Mouse (Mus musculus): ENCODE data around the gene Padi3.

DNA sequence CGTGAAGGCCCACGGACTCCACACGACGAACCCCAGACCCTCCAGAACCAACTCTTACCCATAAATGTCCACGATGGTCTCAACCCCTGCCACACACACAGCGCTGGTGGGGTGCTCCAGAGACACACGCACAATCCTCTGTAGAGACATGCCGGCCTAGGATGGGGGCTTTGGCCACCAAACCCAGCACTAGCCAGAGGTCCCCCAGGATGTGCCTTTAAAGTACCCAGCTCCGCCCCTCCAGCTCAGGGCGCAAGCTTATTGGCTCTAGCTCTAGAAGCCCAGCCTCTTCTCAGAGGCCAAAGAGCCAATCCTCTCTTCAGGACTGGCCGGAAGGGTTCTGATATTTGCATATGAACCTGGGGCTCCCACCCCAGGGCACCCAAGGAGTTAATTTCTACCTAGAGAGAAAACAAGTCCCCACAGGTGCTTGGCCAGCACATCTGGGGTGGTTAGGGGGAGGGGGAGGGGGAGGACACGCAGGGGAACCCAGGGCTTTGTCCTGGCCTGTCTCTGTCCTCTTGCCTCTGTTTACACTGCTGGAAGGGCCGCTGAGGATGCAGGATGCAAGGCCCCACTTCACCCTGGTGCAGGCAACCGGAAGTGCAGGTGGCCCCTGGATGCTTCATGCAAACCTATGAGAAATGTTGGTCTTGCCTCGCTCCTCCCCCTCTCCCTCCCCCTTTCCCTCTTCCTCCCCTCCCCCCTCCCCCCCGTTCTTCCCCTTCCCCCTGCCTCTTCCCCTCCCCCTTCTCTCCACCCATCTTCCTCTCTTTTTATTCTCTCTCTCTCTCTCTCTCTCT is at the start of gene Padi3:
- TF ChIP-seq CTCF (IDR thresholded peaks at IDR 0.05; ENCODE audit: control insufficient read depth, insufficient read depth, insufficient read length) (no peak), MYOG (IDR thresholded peaks at IDR 0.05; ENCODE audit: control insufficient read depth, extremely low read depth, insufficient read length) (no peak), USF1 (IDR thresholded peaks at IDR 0.05; ENCODE audit: low read depth) (no peak)

Data from C2C12 (cell line).